Mouse (Mus musculus) cerebellum, postnatal 25 days (tissue): Measurements from ENCODE around the gene Snapc4.

Experiments used
- DNase-seq, 2 experiments: peaks; one replicate each; pipeline ENCODE4 v3.0.0; 2021; ENCODE audit warnings: mixed read lengths in 2 of 2

The Snapc4 gene

DNA sequence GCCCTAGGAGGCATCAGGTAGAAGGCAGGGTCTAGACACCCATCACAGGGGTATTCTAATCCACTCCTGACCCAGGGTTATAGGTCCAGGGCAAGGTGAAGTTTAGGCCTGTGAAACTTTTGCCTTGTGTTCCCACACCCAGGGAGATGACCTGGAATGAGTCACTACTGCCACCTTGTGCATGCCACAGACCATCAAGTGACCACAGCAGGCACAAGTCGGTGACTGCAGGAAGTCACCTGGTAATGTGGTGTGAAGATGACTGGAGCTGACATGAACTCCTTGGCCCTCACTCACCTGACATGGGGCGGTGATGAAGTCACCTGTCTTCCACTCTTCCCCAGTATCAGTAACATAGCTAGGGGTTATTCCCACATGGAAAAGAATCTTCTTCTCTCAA is 67.6 kb downstream of the Snapc4 start:
- DNase-seq: peak; percentile 50 to 64
